Mouse (Mus musculus) stomach, postnatal 0 days (tissue): ENCODE measurements around the gene Fbln7.

Source experiments
- CTCF ChIP-seq: IDR thresholded peaks from 2 replicates; pipeline ENCODE4 v1.5.1; 2016; ENCODE audit warnings: antibody characterized with exemption, low read depth, mild to moderate bottlenecking, moderate library complexity
- EP300 ChIP-seq: optimal IDR thresholded peaks from 2 replicates; pipeline ENCODE3; 2016; ENCODE audit warnings: antibody characterized with exemption

GRCm38 (mm10) chr2:128842437-128842836, 20.3 kb upstream of the Fbln7 start:
- TF ChIP-seq EP300 (no peak), CTCF (no peak)
